In genomic region chr13:69641017-69641416, GRCm38 (mm10) we compare ENCODE assay signal across 19 mouse cellular contexts.
"Had no signal": no experiment of that assay in that cellular context is flagged by ENCODE, and none has a peak within 500 bp of the region (broad histone marks: within the 10 kb centered on the region; RNA-seq: fewer than 3 reads in every experiment).

No protein-coding gene starts in this region.

- H3K9me3 ChIP-seq: midbrain, embryonic 10.5 days; midbrain, embryonic 12.5 days; neural tube, embryonic 13.5 days; neural tube, embryonic 15.5 days had no signal

- H3K4me3 ChIP-seq: midbrain, embryonic 10.5 days; midbrain, embryonic 12.5 days; myocyte; neural tube, embryonic 13.5 days; neural tube, embryonic 15.5 days had no signal

- H3K9ac ChIP-seq: lung, embryonic 14.5 days; midbrain, embryonic 12.5 days; neural tube, embryonic 13.5 days; neural tube, embryonic 15.5 days had no signal

- H3K27ac ChIP-seq: midbrain, embryonic 10.5 days; midbrain, embryonic 12.5 days; neural tube, embryonic 13.5 days; neural tube, embryonic 15.5 days had no signal

- H3K27me3 ChIP-seq: midbrain, embryonic 12.5 days; neural tube, embryonic 13.5 days; neural tube, embryonic 15.5 days had no signal

- ATAC-seq: midbrain, embryonic 16.5 days had no signal

- H3K4me2 ChIP-seq: lung, embryonic 14.5 days; midbrain, embryonic 12.5 days; neural tube, embryonic 13.5 days; neural tube, embryonic 15.5 days had no signal

- H3K4me1 ChIP-seq: midbrain, embryonic 10.5 days; midbrain, embryonic 12.5 days; neural tube, embryonic 13.5 days had no signal

- DNase-seq: lung, adult 18-20 months; lung, embryonic 14.5 days; lung, postnatal 10 days; lung, postnatal 4 days; midbrain, embryonic 14.5 days; retina, postnatal 1 day; right cerebral cortex, adult 18-20 months; right cerebral cortex, postnatal 25 days; right cerebral cortex, postnatal 4 days; spleen, adult 18-20 months; thymus, adult 18-20 months; thymus, postnatal 14 days; thymus, postnatal 36 days had no signal
